Mouse (Mus musculus) heart, adult 2 months (tissue): ENCODE measurements around the gene Aloxe3.

ENCODE experiments used
- EP300 ChIP-seq: fragments of 200-500 bp; IDR thresholded peaks from 2 replicates; pipeline ENCODE4 v1.6.1; 2011; ENCODE audit warnings: low read depth, low read length, control low read depth; ENCODE audit not compliant: insufficient read depth
- POLR2A ChIP-seq: fragments of 200-500 bp; IDR thresholded peaks from 2 replicates; pipeline ENCODE4 v1.6.1; 2011; ENCODE audit warnings: mild to moderate bottlenecking, low read depth, low read length, control low read depth; ENCODE audit not compliant: insufficient read depth

- TF ChIP-seq POLR2A: no peak
- TF ChIP-seq EP300: peak; percentile 61; the same call in 1 of the 2 replicates
These were observed 45.9 kb downstream of the Aloxe3 start for GRCm38 (mm10) chr11:69171626-69172025.
